Mouse (Mus musculus) erythroblast, adult 5-6 weeks (primary cell): ENCODE results near the gene Bcl9. TPM values are rescaled to one million over a fixed set of nuclear protein-coding genes. Genes with fewer than 3 reads are reported as not detected.

Source experiments
- ATAC-seq: replicated peaks from 2 replicates; pipeline ENCODE4 v1.8.0; 2016; ENCODE audit warnings: moderate number of reproducible peaks, mild to moderate bottlenecking, moderate TSS enrichment, inconsistent platforms; ENCODE audit not compliant: poor library complexity, low FRiP score, severe bottlenecking
- total RNA-seq, 2 experiments: library from RNA; stranded (forward) in 1 of 2; stranded (reverse) in 1 of 2; fragments of 150-400 nt in 1 of 2; fragments of 200-764, 138-1000 nt in 1 of 2; gene quantifications; 2 replicates each; pipeline versions ENCODE4 v1.2.3 to v1.2.4; 2015 to 2017; ENCODE audit warnings: low replicate concordance in 2 of 2

Gene Bcl9
- total RNA-seq, 2 experiments from 2014 or later = 0.77 to 3.7 TPM

DNA sequence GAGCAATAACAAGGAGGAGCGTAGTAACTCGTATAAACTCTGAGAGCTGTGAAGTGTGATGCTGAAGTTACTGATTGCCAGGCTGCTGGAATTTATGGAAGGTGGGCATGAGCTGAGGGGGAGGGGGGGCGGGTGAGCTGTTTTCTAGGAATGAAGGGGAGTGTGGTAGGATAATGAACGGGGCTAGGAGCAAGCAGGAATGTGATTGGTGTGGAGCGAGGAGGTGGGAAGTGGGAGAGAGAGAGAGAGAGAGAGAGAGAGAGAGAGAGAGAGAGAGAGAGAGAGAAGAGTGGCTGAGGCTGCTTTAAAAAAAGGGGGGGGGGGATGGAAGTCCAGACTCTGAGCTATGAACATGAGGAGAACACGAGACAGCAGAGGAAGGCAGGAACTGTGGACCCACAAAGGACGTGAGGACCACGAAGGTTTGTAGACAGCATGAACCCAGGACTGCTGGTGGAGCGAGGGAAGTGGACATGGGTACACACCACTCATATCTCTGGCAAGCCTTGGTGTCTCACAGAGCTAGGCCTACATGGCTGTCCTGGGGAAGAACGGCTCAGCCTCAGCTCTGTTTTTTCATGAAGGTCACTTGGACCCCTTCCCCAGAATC, 1.2 kb upstream of the Bcl9 start:
- no peak for ATAC-seq

DNA sequence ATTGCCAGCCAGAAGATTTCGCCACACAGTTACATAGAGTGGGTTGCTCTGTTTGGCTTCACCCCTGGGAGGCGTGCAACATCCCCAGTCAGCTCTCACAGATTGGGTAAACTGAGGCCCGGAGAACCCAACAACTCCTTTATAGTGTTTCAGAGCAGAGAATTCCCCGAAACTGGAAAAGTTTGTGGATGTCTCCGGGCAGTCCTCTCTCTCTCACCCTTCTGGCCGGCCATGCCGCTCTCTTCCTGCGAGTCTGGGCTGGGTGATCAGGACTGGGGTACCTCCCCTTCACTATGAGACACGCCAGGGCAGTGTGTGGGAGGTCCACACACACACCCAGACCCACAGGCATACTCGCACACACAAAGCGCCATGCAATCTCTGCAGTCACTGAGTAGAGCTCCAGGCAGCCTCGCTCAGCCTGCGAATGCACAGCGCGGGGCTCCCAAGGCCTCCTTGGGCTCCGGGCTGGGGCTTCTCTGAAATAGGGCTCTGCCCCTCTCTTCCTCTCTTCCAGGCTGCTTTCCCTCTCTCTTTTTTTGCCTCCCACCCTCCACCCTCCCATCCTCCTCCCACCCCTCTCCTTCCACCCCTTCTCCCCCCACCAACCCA, 670 bp downstream of the Bcl9 start:
- no peak for ATAC-seq

DNA sequence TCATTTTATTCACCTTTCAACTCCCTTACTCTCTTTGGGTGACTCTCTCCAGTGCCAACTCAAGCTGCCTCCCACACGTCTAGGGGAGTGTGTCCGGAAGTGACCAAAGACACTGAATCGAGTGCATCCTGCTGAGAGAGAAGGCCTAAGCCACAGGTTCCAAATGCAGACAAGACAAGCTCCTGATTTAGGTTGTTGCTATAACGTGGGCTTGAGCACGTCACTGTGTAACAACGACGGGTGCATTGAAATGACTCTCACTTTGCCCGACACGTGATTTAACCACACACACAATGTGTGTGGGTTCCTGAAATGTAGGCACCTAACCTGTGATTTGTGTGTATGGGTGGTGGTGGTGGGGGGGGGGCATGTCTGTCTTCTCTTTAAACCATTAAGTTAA, 3.4 kb downstream of the Bcl9 start:
- no peak for ATAC-seq

DNA sequence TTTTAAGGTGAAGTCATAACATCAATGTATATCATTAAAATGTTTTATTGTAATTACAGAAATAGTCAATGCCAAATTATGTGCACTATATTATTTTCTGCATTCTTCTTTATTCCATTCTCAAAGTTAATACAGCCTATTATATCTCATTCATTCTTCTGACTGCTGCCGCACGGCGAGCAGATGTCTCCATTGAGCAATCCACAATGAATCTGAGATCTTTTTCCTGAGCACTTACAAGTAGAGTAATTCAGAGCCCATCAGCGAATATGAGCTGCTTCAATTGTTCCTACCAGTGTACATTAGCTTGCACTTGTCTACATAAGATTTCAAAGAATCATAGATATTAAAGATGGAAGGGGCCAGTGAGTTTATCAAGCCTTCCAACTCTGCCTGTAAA, 12.8 kb downstream of the Bcl9 start:
- no peak for ATAC-seq

DNA sequence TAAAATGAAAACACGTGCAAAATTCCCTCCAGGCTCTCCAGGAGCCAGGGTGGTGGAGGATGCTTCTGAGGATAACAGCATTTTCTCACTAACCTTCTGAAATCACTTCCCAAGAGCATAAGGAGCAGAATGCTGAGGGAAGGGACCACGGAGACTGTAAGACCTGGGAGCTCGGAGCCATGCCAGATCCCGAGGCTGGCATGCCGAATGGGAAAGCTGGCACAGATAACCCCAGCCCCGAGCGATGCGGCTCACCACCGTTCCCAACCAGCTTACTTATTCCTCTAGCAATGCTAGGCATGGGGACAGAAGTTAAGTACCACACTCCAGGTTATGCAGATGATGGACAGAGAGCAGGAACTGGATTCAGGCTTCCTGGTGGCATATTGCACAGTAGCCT, 13.7 kb downstream of the Bcl9 start:
- no peak for ATAC-seq

DNA sequence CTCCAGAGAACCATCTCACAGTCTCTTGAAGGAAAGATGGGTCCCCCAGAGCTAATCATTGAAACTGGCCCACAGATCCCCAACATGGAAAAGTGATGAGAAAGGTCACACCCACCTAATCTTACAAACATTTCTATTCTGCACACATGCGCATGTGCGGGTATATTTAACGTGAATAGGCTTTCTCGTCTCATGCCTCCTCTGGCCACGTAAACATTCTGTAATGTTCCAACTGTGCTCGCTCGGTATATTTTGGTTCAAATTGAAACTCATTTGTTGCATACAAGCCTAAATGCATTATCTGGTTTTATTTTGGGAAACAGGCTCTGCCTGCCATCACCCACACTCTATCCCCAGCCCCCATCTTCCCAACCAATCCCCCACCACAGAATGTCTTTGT, 16.3 kb downstream of the Bcl9 start:
- ATAC-seq = no peak

DNA sequence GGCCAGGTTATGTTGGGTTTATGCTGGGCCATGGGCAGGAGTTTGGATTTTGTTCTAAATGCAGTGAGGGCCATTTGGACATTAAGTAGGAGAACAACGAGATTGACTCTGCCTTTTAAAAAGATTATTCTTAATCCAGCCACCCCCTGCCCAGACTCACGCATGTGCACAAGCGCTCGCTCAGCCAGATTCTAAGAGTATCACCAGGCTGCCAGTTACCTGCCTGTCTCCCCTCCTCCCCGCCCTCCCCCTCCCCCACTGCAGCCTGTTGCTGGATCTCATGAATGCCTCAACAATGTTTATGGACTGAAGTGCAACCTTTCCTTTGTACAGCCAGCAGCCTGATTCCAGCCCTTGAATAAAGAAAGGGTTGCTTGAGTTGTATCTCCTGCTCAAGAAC, 22.0 kb downstream of the Bcl9 start:
- ATAC-seq = no peak

DNA sequence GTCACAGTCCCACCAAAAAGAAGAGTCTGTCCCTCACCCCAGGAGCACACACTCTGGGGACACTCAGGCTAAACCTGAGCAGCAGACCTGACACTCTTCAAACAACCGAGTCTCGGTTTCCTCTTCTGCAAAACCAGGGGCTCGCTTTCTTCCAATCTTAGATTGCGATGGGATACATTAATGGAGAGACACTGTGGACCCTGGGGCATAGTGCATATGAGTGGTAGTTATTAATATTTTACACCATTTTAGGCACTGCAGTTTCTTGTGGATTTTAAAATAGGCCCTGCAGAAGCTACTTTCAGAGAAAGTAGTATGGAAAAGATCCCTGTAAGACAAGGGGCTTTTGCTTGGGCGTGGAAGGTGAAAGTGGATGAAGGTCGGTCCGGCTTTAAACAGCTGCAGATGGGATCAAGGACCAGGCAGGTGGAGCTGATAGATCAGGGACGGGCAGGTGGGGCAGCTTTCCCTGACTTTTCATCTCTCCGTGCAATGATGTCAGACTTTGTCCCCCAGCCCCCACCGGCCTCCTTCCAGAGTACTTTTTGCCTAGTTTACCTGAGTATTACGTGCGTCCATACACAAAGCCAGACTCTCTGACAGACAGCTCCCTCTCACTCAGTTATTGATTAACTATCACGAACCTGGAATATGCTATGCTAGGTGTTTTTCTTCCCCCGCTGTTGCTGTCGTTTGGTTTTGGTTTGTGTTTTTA, 23.0 kb downstream of the Bcl9 start:
- no peak for ATAC-seq

DNA sequence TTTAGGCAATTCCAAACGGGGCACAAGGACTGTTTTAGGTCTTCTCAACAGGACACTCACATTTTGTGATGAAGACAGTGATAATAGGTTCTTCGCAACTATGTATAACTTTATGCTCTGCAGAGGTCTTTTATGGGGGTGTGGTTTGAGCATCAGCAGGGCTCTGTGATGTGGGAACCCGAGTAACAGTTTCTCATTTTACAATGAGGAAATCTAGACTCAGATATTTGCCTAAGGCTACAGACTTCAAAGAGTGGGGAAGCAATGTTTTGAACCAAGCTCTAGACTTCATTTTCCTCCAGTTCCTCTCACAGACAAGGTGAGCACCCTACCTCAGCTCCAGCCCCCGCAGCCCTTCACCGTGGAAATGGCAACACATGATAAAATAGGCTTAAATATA, 23.8 kb downstream of the Bcl9 start:
- no peak for ATAC-seq

DNA sequence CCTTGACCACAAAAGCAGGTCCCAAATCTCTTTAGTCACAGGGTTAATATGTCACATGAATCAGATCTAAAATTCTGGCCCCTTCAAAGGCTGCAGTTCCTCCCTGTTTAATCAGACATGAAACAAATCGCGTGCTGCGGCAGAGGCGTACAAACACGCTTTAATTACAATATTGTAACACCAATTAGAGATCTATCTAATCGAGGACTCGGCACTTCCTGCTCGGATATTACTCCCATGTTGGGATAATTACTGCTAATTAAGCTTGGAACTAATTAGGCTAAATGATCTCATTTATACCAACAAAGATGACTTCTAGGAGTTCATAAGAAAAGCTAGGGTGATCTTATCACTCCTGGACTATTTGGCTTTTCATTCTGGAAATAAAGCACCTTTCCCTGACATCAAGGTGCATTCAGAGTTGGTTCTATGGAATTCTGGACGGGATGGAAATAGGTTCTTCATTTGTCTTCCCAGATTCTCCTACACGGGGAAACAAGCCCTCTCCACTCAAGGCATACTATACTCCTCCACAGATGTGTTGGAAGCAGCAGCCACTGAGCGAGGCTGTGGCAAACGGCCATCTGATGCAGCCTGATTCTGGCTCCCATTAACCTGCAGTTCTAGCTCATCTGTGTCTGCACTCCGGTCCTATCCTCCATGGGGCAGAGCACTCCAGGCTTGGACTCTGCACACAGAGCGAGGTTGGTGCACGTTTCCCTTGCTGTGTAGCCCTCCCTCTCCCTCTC, 31.9 kb downstream of the Bcl9 start:
- no peak for ATAC-seq

DNA sequence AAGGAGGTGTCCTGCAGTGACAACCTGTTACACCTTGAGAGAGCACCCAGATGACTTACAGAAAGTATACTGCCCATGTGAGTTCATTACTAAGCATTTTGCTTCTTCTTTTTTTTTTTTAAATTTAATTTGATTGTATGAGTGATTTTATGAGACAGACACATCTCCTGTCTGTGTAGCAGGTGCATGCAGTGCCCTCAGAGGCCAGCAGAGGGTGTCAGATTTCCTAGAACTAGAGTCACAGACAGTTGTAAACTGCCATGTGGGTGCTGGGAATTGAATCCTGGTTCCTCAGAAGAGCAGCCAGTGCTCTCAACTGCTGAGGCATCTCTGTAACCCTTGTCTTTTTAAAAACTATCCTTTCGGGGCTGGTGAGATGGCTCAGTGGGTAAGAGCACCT, 35.5 kb downstream of the Bcl9 start:
- ATAC-seq = no peak

DNA sequence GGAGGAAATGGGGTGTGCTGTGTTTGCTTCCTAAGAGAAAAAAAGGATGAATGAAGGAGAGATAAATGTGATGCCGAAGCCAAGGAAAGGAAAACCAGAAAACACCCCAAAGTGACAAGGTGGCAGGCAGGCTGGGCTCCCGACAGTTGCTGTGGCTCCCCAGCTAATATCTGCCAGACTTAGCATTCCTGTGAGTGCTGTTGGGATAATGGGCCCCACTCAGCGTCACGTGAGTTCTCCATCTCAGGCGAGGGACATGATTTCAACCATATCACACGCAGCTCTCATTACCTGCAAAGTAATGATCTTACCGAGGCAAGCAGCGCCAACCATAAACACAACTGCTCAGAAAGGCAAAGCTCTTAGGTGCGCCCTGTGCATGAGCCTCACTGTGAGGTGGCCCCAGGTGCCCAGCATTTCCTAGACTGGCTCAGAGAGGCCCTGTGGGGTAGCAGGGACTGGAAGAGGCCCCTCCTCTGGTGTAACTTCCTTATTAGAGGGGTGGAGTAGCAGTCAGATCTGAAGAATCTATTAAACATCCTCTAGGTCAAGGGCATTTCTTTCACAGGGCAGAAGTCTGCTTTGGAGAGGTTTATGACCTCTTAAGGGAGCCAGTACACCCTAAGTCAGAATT, 41.9 kb downstream of the Bcl9 start:
- no peak for ATAC-seq

DNA sequence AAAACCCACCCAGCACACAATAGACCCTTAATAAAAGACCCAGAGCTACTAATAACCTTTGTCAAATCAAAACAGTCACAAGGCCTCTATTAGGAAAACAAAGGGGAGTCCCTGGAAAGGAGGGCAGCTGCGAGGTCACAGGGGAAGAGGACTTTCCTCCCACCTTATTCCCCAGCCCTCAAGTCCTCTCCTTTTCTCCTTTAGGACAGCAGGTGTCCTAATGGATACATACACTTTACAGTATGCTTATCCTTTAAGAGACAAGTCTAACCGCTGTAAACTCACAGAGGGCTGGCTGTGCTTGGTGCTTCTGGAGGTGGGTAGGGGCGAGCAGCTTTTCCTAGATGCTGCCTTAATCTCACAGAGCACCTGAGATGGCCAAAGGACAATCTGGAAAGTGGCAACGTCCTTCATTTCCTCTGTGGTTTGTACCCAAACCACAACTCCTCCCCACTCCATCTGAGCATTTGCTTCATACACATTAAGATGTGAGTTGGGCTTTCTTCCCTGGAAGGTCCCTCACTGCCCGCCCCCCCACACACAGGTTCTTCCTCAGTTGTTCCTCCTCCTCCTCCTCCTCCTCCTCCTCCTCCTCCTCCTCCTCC, 42.8 kb downstream of the Bcl9 start:
- ATAC-seq = no peak

DNA sequence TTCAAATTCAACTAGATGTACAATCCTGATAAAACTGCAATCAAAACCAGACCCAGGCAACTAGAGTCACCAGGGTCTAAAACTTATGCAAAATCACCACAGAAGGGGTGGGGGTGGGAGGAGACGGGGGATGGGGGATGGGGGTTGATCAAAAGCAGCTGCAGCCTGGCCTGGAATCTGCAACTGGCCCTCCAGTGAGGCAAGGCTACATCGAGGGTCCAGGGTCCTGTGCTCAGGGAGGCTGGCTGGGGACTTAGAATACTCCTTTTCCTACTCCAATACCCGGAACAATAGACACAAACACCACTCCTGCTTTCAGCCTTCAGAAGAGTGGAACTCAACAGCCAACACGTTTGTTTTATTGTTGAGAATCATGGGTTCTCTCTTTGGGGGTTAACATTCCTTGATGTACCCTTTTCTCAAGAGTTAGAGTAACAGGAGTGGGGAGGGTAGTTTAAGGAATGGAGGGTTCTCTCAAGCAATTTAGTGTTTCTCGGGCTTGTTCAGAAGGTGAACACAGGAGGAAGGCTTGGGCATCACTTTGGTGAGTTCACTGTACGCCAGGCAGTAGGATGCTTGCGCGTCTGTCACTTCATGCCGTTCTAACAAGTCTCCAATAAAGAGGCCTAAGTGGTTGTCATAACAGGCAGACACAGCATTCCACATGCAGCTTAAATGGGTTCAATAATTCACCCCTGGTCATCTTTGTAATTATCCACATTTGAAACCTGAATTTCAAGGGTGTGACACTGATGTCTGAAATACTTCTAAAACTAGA, 43.7 kb downstream of the Bcl9 start:
- no peak for ATAC-seq

DNA sequence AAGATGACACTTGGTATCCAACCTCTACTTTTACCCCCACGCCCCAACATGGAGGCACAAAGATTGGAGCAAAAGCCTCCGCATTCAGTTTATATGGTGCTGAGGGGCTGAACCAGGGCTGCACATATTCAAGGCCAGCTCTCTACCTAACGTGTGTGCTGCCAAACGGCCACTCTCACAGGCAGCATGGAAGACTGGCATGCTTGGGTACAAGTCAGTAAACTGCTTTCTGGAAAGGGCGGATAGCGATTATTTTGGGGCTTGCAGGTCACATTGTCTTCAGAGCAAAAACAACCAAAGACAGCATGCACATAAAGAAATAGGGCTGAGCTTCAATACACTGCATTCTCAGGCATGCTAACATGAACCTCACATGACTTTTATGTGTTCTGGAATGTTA, 44.8 kb downstream of the Bcl9 start:
- no peak for ATAC-seq

DNA sequence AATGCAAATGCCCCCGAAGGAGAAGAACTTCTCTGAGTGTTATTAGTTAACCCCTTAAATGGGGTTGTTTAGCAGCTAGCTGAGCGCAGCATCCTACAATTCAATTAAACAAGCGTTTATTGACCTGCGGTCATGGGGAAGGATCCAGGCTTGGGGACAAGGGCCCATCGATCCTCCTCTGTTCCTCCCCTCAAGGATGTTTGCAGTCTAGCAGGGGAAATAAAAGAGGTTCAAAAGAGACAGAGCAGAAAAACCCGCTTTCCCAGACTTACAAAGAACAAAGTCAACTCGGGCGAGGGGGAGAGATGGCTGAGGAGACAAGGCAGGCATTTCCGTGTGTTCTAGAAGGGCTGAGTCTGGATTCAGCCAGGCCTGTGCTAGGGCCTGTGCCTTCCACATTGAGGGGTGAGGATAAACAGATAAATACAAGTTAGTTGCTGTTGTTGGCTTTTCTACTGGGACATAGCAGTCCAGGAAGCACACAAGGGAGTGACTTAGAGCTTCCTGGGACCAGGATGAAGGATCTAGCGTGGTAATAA, 55.0 kb downstream of the Bcl9 start:
- no peak for ATAC-seq

DNA sequence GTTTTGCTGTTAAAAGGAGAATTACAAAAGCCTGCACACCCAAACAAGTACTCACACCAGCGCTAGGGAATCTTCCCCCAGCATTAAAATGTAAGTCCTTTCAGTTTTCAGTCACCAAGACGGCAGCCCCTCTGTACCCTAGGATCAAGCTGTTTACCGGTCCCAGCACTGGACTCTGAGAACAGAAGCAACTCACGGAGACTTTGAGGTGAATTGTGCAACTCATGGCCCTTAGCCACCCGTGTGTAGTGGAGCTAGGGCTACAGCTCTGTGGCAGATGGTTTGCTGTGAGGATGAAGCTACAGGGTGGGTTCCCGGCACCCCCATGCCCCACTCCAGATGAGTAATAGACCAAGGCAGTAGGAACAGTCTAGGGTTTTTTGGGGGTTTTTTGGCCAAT, 55.9 kb downstream of the Bcl9 start:
- ATAC-seq = no peak

DNA sequence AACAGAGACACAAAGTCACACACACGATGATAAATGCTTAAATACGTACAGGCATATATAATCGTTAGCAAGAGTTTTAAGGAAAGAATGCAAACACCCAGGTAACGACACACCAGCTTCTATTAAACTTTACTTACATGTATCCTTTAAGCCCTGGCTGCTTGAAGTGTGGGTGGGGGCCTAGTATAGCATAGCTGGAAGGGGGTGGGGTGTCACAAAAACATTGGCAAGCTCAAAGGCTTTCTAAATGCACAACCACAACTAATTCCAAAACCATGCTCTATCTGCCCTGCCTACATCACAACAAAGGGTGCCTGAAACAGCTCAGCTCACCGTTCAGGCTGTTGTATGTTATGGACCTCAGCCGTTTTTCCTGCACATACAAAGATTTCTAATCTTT, 57.9 kb downstream of the Bcl9 start:
- no peak for ATAC-seq

DNA sequence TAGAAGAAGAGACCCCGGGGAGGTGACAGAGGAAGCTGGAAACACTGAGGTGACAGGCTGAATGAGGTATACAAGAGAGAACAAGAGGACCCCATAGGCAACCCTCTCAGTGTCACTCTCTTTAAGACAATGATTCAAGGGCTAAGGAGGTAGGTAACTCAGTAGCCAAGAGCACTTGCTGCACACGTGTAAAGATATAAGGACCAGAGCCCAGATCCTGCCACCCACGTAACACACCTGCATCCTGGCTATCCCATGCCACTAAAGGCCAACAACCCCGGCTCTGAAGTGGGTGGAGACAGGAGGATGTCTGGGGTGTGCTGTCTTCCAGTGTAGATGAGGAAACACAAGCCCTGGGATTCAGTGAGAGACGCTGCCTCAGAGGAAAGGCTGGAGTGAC, 58.4 kb downstream of the Bcl9 start:
- no peak for ATAC-seq
